Mouse (Mus musculus): ENCODE data around the gene Gm11444.

Gm11444 gene

DNA sequence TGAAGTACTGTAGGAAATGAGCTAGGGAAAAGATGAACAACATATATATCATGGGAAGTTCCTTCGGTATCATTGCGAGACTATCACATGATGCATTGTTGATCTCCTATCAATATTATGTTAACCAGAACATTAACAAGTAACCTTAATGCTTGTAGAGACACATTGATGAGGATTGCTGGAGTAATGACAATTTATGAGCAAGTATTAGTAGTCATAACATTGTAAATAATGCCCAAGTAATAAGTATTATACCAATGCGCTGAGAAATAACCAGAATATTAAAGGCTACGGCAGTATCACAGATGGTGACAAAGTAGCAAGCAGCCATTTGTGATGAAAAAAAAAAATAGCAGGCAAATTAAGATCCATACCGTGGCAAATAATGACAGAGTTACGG is 37.1 kb upstream of the Gm11444 start:
- H3K36me3 ChIP-seq (ENCODE audit: control insufficient read depth, insufficient read depth, low read length, poor library complexity, severe bottlenecking): no peaks in the 10 kb centered on the region
- DNase-seq (ENCODE audit: low read depth, low spot score): no peak
- H3K27me3 ChIP-seq (ENCODE audit: control insufficient read depth, insufficient read depth, low read length, poor library complexity, severe bottlenecking): peaks cover 7% of the 10 kb centered on the region; the same call in 1 of the 2 replicates

DNA sequence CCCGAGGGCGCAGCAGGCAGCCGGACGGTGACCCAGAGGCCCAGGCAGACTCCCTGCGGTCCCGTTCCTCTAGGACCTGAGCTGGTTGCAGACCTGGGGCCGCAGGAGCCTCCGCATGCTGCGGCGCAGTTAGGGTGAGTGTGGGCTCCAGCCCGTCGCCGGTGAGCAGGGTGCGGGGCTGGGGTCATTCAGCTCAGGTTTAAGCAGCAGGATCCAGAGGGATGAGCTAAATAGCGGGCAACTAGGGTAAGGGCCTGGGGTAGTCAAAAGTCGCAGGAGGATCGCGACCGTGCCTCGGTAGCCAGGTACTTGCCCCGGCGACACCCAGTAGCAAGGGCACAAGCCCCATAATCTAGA is 36.3 kb upstream of the Gm11444 start:
- Histone ChIP-seq H3K36me3 (ENCODE audit: control insufficient read depth, insufficient read depth, low read length, poor library complexity, severe bottlenecking) (no peaks in the 10 kb centered on the region), H3K27me3 (ENCODE audit: control insufficient read depth, insufficient read depth, low read length, poor library complexity, severe bottlenecking) (peaks cover 7% of the 10 kb centered on the region; the same call in 1 of the 2 replicates)
- no peak for DNase-seq (ENCODE audit: low read depth, low spot score)

DNA sequence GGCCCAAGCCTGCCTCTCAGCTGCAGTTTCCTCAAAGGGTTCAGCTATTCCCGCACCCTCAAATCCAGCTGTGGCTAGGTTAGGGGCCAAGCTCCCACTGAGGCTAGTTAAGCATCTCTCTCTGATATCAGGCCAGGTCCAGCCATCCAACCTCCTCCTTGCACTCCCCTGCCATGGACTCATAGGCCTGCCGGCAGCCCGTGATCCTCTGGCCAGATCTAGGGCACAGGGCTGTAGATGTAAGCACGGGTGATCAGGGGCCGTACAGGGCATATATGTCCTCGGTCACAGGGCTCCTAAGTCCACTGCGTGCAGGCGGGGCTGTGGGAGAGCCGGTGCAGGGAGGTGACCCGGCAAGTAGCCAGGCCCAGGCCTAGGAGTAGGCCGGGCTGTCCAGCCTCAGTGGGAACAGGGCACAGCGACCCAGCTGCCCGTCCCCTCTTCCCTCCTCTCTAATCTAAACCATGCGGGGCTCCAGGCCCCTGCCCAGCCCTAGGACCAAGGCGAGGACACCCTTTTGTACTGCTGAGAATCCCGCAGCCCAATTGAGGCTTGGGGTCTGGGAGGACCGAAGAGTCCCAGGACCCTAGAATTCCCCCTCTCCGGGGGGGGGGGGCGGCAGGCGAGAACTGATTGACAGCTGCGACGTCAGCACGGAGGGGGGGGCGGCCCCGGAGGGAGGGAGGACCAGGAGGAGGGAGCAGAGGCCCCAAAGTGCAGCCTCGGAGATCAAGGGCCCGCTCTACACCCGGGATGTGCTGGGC is 35.7 kb upstream of the Gm11444 start, which contains the start of gene Tbx4:
Gene Tbx4 (plus strand): TSS at position 758 of the 764 bp plus-strand sequence.
- DNase-seq (ENCODE audit: low read depth, low spot score): no peak
- peaks cover 4% of the 10 kb centered on the region; the same call in 1 of the 2 replicates for H3K27me3 ChIP-seq (ENCODE audit: control insufficient read depth, insufficient read depth, low read length, poor library complexity, severe bottlenecking)
- H3K36me3 ChIP-seq (ENCODE audit: control insufficient read depth, insufficient read depth, low read length, poor library complexity, severe bottlenecking): no peaks in the 10 kb centered on the region

DNA sequence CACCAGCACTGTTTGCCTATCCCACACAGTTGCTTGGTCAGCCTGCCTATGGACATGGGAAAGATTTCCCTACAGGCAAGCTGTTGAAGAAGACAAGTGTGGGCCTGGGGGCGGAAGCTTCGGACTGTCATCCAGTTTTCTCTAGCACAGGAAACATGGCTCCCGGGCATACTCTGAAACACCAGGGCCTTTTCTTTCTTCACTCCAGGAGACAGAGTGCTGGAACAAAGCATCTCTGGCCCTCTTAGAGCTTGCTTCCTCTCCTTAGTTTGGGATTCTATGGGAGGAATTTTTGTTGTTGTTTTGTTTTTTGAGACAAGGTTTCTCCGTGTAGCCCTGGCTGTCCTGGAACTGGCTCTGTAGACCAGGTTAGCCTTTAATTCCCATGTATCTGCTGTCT is 34.4 kb upstream of the Gm11444 start:
- Histone ChIP-seq H3K27me3 (ENCODE audit: control insufficient read depth, insufficient read depth, low read length, poor library complexity, severe bottlenecking) (no peaks in the 10 kb centered on the region), H3K36me3 (ENCODE audit: control insufficient read depth, insufficient read depth, low read length, poor library complexity, severe bottlenecking) (no peaks in the 10 kb centered on the region)
- no peak for DNase-seq (ENCODE audit: low read depth, low spot score)

DNA sequence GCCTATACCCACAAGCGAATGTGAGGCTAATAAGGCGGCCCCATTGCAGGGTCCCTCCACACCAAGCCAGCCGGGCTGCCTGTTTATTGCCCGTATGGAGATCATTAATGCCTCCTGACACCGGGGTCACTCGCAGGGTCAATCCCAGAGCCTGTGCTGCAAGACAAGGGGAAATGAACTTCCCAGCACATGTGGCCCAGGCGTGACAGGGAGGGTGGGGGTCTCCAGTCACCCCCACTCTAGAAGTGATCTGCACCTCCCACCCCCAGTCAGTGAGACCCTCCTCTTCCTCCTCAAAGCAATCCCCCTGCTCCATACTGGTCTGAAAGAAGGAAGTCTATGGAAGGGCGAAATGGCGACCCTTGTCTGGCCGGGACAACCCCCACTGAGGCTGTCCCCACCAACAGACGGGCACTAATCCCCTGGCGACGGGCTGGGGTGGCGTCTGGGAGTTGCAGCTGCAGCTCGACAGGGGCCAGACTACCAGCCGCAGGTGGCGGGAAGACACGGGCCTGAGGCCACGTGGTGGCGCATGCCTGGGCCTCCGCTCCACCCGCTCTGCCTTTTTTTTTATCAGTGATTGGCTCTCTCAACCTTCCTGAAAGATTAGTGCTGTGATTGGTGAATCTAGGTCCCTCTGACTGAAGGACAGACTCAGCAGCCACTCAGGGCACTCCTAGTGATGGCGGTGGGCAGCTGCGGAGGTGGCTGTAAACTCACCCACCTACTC is 26.1 kb upstream of the Gm11444 start:
- Histone ChIP-seq H3K27me3 (ENCODE audit: control insufficient read depth, insufficient read depth, low read length, poor library complexity, severe bottlenecking) (no peaks in the 10 kb centered on the region), H3K36me3 (ENCODE audit: control insufficient read depth, insufficient read depth, low read length, poor library complexity, severe bottlenecking) (no peaks in the 10 kb centered on the region)
- DNase-seq (ENCODE audit: low read depth, low spot score): no peak

DNA sequence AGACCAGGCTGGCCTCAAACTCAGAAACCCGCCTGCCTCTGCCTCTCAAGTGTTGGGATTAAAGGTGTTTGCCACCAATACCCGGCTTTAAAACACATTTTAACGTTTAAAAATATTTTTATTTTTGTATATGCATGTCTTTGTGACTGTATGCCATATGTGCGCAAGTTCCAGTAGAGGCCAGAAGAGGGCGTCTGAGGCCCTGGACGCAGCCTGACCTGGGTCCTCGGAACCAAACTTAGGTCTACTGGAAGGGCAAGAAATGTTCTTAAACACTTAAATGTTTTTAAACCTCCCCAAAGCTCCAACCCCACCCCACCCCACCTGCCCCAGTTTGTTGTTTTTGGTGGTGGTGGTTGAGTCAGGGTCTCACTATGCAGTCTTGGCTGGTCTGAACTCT is 14.2 kb upstream of the Gm11444 start:
- peak; percentile 23 for DNase-seq (ENCODE audit: low read depth, low spot score)
- Histone ChIP-seq H3K36me3 (ENCODE audit: control insufficient read depth, insufficient read depth, low read length, poor library complexity, severe bottlenecking) (no peaks in the 10 kb centered on the region), H3K27me3 (ENCODE audit: control insufficient read depth, insufficient read depth, low read length, poor library complexity, severe bottlenecking) (no peaks in the 10 kb centered on the region; the same call in 1 of the 2 replicates)

DNA sequence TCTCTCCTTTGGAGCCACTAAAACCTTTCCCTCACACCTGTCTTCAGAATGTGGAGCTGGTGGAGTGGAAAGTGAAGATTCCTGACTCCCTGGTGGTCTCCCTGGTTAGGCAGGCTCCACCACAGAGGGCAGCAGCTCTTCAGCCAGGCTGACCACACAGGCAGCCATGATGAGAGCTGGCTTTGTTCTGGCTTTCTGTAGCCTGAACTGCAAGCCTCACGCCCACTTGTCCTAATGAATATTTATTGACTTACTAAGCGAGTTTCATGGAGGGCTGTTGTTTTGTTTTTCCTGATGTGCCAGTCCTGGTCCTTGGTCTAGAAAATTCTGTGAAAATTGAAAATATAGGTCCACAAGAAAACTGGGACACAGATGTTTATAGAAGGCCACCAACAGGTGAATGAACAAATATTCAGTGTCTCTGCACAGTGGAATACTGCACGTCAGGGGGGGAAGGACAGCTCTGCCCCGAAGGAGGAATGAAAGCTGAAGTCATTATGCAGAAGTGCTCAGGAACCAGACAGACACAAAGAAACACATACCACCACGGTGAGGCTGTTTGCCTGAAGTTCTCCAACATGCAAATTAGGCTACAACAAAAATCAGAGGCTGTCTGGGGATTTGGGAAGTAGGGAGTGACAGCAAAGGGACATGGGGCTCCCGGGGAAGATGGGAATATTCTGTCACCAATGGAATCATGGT is 8.0 kb upstream of the Gm11444 start:
- Histone ChIP-seq H3K36me3 (ENCODE audit: control insufficient read depth, insufficient read depth, low read length, poor library complexity, severe bottlenecking) (no peaks in the 10 kb centered on the region), H3K27me3 (ENCODE audit: control insufficient read depth, insufficient read depth, low read length, poor library complexity, severe bottlenecking) (no peaks in the 10 kb centered on the region)
- no peak for DNase-seq (ENCODE audit: low read depth, low spot score)

DNA sequence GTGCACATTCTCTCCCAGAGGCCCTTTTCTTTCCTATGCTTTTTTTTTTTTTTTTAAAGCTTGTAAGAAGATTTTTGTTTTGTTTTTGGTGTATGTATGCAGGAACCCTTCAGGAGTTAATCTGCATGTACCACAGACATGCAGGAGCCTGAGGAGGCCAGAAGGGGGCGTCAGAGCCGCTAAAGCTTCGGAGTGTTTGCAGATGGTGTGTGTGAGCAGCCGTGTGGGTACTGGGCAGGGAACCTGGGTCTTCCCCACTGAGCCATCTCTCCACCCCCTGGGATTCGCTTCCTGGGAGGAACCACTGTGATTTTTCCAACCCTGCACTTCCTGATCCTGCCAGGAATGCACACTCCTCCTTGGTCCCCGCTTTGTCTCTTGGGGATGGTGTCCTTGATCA is 625 bp upstream of the Gm11444 start:
- DNase-seq (ENCODE audit: low read depth, low spot score): no peak
- no peaks in the 10 kb centered on the region for H3K27me3 ChIP-seq (ENCODE audit: control insufficient read depth, insufficient read depth, low read length, poor library complexity, severe bottlenecking)
- H3K36me3 ChIP-seq (ENCODE audit: control insufficient read depth, insufficient read depth, low read length, poor library complexity, severe bottlenecking): no peaks in the 10 kb centered on the region

DNA sequence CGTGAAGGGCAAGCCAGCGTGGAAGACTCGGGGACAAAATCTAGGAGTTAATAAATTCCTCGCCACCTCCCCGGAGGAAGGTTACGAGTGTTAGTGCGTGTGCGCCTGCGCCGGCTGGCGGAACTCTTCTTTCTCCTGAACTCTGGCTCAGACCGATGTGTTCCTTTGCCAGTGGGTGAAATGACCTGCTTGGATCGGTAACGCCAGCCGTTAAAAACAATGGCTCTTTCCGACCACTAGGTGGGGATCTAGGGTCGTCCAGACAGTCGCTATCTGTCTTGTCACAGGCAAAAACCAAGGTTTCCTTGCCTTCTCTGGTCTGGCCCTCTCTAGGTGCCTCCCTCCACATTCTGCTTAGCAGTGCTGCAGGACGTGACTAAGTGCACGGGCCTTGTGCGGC is 1.1 kb downstream of the Gm11444 start:
- H3K27me3 ChIP-seq (ENCODE audit: control insufficient read depth, insufficient read depth, low read length, poor library complexity, severe bottlenecking): no peaks in the 10 kb centered on the region
- DNase-seq (ENCODE audit: low read depth, low spot score): peak; percentile 80
- H3K36me3 ChIP-seq (ENCODE audit: control insufficient read depth, insufficient read depth, low read length, poor library complexity, severe bottlenecking): no peaks in the 10 kb centered on the region

DNA sequence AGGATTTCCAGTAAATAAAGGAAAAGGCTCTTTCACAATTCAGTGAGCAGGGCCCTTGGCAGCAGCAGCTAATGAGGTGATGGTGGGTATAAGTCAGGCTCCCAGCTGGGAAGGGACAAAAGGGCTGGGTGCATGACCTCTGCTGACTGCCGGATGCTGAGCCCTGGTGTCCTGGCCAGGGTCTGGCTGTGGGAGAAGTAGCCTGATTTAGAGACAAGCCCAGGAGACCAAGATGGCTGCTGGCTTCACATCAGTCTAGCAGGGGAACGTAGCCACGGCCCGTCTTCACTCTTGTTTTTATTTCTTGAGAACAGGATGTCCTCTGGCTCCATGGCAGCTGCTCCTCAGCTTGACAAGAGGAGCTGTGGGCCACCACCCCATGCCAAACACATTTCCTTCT is 3.6 kb downstream of the Gm11444 start:
- no peak for DNase-seq (ENCODE audit: low read depth, low spot score)
- H3K36me3 ChIP-seq (ENCODE audit: control insufficient read depth, insufficient read depth, low read length, poor library complexity, severe bottlenecking): no peaks in the 10 kb centered on the region
- no peaks in the 10 kb centered on the region for H3K27me3 ChIP-seq (ENCODE audit: control insufficient read depth, insufficient read depth, low read length, poor library complexity, severe bottlenecking)

DNA sequence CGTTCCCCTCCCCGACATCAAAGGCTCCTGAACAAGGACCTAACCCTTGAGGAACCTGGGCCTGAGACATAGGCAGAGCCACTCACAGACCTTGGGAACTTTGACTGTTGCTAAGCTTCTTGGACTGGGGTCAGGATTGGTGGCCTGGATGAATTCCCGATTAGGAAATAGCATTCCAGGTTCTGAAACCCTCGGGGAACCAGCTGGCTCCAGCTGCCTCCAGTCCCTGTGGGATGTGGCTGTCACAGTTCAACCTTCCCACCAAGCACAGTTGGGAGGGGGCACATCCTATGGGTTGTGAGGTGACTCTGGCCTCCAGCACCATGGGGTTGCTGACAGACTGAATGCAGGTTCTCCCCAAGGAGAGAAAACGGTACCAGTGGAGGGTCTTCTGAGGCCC is 4.2 kb downstream of the Gm11444 start:
- Histone ChIP-seq H3K36me3 (ENCODE audit: control insufficient read depth, insufficient read depth, low read length, poor library complexity, severe bottlenecking) (no peaks in the 10 kb centered on the region), H3K27me3 (ENCODE audit: control insufficient read depth, insufficient read depth, low read length, poor library complexity, severe bottlenecking) (no peaks in the 10 kb centered on the region)
- no peak for DNase-seq (ENCODE audit: low read depth, low spot score)

DNA sequence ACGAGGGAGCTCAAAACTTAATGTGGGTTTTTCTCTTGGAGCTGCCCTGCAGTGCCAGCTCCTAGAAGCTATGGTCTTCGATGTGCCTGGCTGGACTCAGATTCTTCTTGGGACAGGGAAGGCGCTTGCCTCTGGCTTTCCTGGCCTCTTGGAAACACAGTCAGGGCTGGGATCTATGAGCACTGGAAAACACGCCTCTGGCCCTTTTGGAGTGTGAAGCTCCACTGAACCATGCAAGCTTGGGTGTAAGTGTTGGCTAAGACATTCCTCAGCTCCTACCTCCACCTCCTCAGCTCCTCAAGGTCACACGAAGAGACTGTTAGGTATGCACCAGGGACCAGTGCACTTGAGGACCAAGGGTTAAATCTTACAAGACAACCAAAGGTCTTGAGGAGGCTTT is 5.2 kb downstream of the Gm11444 start:
- DNase-seq (ENCODE audit: low read depth, low spot score): no peak
- Histone ChIP-seq H3K27me3 (ENCODE audit: control insufficient read depth, insufficient read depth, low read length, poor library complexity, severe bottlenecking) (no peaks in the 10 kb centered on the region; the same call in 1 of the 2 replicates), H3K36me3 (ENCODE audit: control insufficient read depth, insufficient read depth, low read length, poor library complexity, severe bottlenecking) (no peaks in the 10 kb centered on the region)

DNA sequence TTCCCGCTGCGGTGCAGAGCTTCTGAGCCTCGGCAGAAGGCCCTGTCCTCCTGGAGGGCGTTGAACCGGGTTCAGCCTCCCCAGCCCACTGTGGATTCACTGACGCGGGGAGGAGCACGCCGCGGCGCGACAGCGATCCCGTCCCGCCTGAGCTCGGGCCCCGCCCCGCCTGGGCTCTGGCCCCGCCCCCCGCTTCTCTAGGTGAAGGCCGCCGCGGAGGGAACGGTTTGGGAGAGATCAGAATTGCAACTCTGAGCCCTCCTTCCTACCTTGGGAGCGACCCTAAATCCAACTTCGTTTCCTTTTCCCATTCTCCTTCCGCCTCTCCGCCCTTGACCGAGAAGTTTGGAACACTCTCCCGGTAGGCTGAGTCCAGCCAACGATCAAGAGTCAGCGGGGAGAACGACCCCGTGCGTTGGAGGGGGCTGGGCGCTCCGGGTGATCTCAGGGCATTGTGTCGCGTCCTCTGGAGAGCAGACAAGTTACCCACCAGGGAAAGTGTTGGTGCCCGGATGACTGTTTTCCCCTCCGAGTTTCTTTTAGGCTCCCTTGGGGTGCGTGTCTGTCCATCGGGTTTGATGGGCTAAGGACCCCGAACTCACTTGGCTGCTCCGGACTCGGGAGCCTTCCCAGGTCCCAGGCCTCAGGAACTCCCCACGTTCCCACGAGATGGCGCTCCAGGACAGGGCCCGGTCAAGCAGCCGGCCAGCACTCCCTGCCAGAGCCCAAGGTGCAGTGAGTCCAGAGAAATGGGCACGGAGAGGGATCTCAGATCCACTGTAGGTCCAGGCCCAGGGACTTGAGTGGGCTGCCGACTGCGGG is 5.8 kb downstream of the Gm11444 start:
- DNase-seq (ENCODE audit: low read depth, low spot score): peak; percentile 53
- no peaks in the 10 kb centered on the region for H3K36me3 ChIP-seq (ENCODE audit: control insufficient read depth, insufficient read depth, low read length, poor library complexity, severe bottlenecking)

DNA sequence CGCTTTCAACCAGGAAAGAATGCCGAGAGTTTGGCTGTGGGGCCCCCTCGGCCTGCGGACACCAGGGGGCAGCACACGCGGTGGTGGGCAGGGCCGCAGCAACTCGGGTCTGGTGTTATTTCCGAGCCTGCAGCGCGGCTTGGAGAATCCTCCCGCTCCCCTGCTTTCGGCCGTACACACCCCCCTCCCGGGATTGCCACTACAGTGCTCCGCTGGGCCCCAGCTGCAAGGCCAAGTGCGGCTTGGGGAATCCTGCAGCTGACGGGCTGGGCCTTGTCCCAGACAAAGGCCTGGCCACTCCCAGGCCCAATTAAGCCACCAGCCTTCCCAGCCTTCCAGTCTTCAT is 6.8 kb downstream of the Gm11444 start:
- no peaks in the 10 kb centered on the region for H3K36me3 ChIP-seq (ENCODE audit: control insufficient read depth, insufficient read depth, low read length, poor library complexity, severe bottlenecking)
- DNase-seq (ENCODE audit: low read depth, low spot score): peak; percentile 77
- H3K27me3 ChIP-seq (ENCODE audit: control insufficient read depth, insufficient read depth, low read length, poor library complexity, severe bottlenecking): no peaks in the 10 kb centered on the region; the same call in 1 of the 2 replicates

More for the DNA sequence above, 5.8 kb downstream of the Gm11444 start:
- H3K27me3 ChIP-seq (ENCODE audit: control insufficient read depth, insufficient read depth, low read length, poor library complexity, severe bottlenecking): no peaks in the 10 kb centered on the region; the same call in 1 of the 2 replicates

Measured in splenic B cell, adult 2 months (primary cell).